Mouse (Mus musculus) heart, adult 18-20 months (tissue): Measurements from ENCODE around the gene Tmem156. TPM values are rescaled to one million over a fixed set of nuclear protein-coding genes. Genes with fewer than 3 reads are reported as not detected.
A peak's percentile ranks its signal among the peaks of the same experiment; 100 is the strongest.

Experiments used
- DNase-seq, 2 experiments: peaks; one replicate each; pipeline ENCODE4 v3.0.0; 2021 to 2022; ENCODE audit warnings: mixed read lengths in 1 of 2
- total RNA-seq, 2 experiments: library from RNA; stranded (reverse); gene quantifications; 2 replicates each; pipeline ENCODE4 v1.2.3; 2021

Gene Tmem156
- total RNA-seq, 2 experiments from 2014 or later, result 0.69 TPM; not detected in 1

DNA sequence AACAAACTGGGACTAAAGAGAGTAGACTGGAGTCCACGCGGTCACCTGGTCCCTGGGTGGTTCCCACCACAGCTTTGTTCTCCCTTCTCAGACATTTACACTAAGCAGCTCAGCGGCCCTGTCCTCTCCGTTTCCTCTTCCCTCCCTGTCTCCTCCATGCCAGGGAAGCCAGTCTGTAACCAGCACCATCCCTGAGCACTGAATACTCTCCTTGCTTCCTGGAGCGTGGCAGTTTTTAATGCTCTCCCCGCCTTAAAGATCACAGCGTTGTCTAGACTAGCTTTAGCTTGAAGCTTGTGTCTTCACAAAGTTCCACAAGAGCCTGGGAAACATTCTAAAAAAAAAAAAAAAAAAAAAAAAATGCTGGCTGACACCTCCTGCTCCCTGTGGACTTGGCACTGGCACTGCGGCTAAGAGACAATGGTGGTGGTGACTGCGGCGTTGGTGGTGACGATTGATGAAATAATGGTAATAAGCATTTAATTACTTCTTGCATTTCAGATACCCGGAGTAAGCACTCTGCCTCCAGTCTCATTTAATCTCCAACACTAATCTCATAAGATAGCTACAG, 44.6 kb downstream of the Tmem156 start:
- DNase-seq, result no peak

DNA sequence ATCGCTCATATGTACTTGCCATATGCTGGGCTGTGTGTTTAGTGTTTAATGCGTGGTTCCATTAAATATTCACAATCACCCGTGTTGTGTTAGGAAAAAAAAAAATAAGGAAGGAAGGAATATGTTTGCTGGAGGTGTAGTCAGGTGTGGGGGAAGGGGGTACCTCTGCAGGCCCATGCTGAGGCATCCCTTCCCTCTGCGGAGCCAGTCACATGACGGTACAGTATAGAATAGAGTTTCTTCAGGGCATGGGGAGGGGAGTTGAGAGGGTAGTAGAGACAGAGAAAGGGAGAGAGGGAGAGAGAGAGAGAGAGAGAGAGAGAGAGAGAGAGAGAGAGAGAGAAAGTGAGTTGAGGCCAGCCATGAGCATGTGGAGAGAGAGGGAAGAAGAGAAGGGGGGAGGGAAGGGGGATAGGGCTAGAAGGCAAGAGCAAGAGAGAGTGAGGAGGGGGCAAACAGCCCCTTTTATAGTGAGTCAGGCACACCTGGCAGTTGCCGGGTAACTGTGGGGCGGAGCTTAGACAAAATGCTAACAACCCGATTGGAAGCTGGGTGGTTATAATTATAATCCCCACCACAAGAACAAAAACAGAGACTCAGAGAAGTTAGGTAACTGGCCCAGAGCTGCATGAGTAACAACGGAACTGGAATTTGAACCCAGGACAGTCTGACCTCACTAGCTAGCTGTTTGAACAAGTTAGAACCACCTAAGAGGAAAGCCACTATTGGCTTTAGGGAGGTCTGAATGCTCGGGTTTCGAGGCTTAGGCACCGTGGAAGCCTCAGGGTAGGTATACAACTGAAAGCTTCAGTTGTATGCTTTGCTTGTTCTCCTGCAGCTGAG, 45.3 kb downstream of the Tmem156 start:
- DNase-seq, result no peak

DNA sequence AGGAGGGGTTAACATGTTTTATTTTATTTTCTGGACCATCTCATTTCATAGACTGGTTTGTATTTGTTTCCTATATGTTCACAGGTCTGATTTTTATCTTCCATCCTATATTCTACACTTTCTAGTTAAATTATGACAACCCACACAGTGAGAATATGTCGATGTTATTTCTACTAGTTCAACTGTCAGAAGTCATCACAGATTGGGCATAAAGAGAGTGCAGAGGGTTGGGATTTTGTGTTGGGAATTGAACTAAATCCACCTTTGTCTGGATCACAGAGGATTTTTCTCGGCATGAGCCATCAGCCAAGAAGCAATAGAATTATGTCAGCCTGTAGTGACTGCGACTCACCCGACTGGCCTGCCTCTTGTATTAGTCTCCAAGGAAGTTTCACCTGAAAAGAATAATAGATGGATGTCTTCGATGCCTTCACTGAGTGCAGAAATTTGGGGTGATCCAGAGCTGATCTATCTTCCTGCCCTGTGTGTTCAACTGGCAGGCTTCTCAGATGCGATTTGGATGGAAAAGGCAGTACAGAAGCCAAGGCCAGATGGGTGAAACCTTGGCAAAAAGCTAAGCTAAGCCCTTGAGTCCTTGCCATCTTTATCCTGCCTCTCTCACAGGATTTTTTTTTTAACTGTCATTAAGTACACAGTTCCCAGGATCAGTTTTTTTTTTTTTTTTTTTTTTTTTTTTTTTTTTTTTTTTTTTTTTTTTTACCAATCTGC, 46.1 kb downstream of the Tmem156 start:
- DNase-seq, result no peak

DNA sequence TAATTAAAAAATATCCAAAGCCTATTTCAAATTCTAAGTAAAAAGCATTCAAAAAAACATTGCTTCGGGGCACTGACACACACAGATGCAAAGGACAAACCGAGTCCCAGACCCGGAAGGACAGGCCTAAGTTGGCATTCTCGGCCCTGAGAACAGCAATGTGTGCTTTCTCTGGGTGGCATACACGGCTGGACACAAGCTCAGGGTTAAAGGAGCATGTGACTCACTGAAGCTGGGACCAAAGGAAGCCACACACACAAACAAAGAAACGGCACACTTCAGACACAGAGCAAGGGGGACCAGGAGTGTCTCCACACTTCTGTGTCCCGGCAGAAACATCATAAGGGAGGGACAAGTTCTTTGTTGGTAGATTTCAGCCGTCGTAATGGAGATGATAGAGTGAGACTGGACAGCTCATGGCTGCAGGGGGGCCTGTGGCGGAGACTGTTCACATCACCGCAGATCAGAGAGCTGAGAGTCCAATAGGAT, 48.5 kb downstream of the Tmem156 start:
- no peak for DNase-seq

DNA sequence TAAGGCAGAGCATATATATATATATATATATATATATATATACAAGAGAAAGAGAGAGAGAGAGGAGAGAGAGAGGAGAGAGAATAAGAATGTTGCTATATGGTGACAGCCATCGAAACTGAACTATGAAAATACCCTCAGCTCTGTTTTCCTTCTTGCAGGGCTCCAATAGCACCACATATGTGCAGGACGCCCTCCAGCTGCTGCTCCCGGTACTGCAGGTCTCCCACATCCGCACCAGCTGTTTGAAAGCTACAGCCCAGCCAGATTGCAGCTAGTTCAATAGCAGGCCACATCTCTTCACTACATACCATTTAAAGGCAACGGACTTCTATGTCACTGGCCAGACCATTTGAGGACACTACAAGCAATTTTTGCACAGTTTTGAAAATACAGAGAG, 51.5 kb downstream of the Tmem156 start:
- peak in 1 of 2 experiments; percentile 24 for DNase-seq

DNA sequence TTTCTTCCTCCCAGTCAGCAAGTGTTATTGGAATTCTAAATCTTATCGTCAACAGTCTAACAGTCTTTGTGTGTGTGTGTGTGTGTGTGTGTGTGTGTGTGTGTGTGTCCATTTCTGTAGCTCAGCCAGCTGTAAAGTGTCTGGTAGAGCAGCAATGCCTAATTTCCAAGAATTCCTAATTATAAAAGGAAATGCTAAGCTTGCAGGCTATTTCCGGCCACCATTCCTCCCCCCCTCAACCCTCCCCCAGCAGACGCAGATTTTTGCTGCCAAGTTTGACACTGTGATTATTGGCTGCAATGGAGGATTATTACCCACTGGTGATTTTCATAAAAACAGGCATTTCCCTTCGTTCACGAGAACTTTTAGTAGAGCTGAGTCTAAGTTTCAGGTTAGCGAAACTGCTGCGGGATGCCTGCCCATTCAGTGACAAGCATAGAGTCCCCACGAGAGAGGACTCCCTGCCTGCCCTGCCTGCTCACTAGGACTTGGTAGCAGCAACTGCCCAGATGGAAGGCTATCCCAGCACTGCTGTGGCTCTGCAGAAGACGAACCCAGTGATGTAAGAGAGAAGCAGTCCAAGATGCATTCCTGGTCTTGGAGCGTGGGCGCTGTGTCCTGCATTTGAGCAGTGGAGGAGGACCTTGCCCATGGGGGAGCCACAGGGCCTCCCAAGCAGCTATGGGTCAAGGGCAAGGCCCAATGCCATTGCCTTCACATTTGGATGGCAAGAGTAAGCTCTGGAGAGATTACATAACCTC, 52.9 kb downstream of the Tmem156 start:
- peak; percentile 39 to 54 for DNase-seq

DNA sequence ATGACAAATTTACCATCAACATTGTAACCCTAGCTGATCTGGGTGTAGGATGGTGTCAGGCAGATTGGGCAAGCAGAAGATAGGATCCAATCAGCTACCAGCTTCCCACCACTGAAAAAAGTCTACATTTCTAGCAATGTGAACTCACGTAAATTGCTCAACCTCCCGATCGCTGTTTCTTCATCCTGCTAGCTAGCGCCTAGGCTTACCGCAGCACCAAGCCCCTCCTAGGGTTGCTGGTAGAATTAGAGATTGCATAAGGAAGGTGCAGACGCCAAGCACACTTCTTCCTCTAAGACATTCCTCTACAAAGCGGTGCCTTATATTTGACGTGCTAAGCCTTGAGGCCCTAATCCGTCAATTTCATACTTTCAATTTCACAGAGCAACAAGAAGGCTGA, 53.6 kb downstream of the Tmem156 start:
- DNase-seq, result peak in 1 of 2 experiments; percentile 14

DNA sequence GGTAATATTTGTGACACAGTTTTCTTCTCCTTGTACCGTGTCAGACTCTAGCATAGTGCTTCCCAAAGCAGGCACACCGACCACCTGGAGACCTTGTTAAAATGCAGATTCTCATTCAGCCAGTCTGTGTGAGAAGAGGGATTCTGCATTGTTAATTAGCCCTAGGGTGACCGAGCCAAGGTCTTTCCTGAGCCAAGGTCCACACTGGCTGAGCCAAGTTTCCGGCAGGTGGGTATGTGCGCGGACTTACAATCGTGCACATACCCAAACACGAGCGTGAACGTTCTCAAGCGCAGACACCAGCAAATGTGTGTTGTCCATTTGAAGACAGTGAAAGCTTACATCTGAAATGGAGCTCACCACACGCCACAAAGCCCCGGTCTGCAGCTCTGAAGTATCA, 55.3 kb downstream of the Tmem156 start:
- DNase-seq, result peak; percentile 39

DNA sequence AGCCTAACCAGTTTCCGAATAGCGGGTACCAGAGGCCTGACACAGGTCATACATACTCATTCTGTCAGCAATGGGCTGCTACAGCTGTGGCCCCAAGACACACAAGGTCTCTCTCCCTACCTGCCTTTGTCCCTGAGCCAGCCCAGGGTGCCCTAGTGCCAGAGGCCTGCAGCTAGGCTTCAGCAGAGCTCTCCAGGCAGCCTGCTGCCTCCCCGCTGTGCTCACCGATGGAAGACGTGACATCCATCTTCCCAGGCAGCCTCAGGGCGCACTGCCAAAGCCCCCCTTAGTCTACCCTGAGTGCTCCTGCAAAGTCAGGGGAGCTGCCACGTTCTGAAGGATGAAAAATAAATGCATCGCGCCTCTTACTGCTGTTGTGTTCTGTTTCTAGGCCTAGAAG, 63.9 kb downstream of the Tmem156 start:
- DNase-seq, result no peak

DNA sequence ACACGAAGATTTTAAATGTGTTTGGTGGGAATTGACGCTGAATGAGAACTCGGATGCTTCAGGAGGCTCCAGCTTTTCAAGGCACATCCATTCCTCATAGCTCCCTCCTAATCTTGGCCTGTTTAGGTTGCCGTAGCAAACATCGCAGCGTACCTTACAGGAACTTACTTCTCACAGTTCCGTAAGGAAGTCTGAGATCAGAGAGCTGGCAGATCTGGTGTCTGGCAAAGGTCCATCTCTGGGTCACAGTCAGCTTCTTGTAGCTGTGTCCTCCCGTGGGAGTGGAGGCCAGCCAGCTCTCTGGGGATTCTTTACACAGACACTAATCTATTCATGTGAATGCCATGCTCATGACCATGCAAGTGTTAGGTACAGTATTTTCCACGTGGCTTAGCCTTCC, 65.2 kb downstream of the Tmem156 start:
- no peak for DNase-seq

DNA sequence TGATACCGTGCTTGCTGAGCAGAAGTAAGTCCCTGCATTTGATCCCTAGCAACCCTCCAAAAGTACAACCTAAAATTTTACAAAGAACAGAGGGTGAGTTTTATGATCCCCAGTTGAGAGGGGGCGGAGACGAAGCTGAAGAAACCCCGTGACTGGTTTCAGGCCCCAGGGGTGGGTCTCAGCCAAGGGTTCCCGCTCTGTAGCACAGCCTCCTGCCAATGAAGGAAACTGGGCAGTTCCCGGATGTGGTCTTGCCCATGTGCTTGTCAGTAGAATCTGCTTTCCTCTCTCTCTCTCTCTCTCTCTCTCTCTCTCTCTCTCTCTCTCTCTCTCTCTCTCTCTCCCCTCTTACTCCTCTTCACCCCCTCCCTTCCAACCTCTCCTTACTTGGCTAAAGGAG, 66.0 kb downstream of the Tmem156 start:
- DNase-seq, result no peak

DNA sequence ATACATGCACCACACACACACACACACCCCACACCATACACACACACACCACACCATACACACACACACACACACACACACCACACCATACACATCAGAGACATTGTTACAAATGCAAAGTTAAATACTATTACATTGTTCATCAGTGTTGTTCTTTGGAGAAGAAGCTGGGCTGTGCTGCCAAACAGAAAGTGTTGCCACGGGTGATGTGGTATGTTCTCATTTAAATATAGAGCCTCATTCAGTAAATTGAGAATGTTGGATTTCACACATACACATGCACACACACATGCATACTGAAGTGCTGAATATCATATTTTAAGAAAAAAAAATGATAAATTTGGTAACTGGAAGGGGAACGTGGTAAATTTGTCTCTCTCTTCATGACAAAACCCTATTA, 67.3 kb downstream of the Tmem156 start:
- no peak for DNase-seq

DNA sequence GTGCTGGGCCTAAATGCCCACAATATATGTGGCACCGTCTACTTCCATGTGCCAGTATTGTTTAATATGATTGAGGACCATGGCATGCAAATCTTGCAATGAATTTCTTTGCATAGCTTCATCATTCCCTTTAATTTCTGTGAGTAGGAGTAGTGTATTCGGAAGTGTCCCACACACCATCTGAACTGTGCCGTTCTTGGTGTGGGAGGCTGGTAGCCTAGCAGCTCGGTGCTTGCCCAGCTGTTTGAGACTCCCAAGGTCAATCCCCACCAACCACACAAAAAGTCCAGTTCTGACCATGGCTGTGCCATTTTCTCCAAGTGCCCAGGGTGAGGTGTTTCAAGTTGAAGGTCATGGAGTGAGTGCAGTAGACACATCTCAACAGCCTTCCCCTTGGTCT, 69.9 kb downstream of the Tmem156 start:
- no peak for DNase-seq

DNA sequence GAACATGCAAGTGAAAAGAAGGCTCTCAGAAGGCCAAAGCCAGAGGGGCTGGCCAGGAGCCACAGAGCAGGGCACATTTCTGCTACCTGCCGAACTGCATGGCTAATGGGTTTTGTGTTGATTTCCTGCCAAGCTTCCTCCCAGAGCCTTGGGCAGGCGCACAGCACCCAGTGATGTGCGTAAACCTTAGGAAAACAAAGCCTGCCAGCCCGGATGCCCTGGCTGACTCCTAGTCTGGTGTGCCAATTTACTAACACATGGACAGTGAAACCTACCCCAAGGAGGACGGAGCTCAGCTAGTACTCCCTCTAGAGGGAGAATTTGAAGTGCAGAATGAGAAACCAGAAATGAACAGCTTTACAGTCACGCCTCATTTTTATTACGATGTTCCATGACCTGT, 72.1 kb downstream of the Tmem156 start:
- no peak for DNase-seq

DNA sequence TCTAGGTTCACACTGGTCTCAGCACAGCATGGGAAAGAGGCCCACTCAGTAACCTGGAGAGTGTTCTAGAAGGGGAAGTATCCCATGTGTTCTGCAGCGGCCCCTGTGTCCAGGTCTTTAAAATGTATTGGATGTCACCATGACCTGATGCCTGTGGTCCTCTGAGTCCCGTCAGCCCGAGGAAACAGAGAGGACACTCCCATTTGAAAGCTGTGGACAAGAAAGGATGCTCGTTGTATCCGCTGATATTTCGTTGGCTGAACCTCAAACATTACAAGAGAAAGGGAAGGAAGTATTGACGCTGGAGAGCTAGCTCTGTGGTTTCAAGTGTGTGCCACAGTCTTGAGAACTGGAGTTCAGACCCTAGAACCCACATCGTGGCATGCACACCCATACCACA, 72.8 kb downstream of the Tmem156 start:
- DNase-seq, result no peak

DNA sequence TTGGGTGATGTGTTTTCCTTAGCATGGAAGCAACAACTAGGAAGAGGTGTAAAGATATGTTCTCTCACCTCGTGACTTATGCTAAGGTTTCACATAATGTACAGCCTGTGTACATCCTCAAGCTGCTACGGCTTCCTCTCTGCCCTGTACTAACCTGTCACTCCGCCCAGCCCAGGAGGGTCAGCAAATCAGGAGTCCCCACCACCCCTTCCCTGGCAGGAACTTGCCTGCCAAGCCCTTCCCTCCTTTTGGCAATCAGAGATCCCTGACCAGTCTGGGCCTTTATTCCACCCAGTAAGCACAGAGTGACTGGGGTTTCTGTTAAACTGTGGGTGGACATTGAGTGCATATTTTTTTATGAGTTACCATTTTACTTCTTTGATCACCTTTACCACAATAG, 76.4 kb downstream of the Tmem156 start:
- DNase-seq, result no peak

DNA sequence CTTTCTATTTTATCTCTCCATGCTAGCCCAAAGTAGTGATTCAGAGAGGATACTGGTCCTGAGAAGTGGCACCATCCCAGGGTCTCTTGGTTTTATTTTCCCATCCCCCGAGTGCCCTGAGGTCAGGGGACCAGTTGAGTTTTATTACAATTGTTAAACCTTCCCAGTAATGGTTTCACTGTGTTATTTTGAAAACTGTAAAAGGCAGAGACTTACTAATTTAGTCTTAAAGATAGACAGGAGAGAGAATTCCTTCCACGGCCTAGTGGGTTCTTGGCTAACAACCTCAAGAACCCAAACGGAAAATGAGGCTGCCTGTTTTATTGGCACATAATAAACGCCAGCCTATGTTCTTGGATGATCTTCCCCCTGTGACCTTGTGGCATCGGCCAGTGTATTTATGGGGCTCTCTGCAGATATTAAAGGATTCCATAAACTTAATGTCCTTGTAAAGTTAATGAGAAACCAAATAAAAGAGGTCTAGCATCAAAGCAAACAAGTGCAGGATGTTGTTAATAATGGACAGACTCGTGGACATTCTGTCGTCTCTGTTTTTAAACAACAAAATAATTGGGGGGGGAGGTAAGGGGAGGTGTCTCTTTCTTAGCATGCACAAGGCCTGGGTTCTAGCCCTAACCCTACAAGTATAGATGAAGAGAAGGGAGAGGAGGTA, 79.9 kb downstream of the Tmem156 start:
- no peak for DNase-seq

DNA sequence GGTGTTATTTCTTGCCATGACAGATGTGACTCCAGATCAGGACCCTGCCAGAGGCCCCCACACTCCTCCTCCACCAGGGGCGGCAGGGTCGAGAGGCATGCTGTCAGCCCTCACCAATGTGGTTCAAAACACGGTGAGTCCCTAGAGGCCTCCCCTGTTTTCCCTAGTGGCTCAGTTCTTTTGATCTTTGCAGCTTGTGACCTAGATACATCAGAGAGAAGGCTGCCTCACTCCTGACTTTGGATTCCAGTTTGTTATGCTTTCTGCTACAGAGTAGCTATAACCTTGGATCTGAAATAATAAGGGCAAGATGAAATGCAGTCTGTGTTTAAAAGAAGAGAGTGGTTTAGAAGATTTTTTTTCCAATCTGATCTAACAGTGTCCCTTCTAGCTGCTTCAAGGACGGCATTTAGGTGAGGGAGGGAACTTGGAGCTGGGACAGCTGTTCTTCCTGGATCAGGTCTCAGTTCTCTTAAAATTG, 85.9 kb downstream of the Tmem156 start:
- no peak for DNase-seq

DNA sequence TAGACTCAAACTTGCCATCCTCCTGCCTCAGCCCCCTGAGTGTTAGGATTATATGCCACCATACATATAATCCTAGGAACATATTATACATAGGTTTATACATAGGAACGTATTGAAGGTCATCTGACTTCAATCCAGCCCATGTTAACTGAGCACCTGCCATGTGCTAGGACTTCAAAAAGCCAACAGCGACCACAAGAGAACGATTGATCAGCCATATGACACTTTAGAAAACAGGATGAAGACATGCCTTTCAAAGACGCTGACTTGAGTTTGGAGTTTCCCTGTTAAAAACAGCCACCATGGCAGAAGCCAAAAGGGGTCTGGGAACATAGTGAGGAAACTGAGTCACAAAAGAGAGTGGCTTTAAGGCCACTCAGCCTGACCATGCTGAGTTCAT, 86.7 kb downstream of the Tmem156 start:
- DNase-seq, result no peak
